Mouse (Mus musculus) lung, postnatal 14 days (tissue): ENCODE results near the gene Gm11034.
A peak's percentile ranks its signal among the peaks of the same experiment; 100 is the strongest.

Experiments used
- DNase-seq: peaks from one replicate; pipeline ENCODE4 v3.0.0; 2021

Gene Gm11034

DNA sequence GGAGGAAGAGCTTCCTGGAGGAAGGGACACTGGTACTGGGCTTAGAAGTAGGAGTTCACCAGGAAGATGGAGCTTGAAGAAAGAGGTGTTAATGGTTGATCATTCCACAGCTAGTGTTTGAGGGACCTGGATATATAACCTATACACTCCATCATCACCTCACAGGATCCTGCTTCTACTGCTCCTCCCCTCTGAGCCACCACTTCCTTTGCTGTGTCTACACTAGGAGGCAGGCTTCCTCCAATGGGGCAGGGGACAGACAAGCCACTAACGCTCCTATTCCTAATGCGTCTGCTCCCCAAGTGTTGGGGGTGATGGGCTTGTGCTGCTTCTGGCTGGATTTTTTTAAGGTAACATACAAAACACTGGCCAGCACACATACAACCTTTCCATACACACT is 2.7 kb downstream of the Gm11034 start:
- no peak for DNase-seq

DNA sequence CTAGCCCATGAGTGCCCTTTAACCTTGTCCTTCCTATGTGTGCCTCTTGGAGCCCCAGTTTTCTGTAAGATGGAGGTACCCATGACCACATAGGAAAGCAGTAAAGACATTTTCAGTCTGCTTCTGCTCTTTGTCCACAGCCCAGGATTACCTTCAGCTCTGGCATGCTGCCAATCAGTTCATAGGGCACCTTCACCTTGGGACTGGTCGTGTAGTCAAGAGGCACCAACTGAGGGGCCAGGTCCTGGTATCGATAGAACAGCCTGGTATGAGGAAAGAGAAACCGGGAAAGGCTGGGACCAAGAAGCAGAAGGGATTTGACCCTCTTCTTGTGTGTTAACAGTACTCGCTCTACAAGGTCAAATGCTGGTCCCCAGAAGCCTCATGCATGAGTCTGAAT is 3.2 kb downstream of the Gm11034 start:
- no peak for DNase-seq

DNA sequence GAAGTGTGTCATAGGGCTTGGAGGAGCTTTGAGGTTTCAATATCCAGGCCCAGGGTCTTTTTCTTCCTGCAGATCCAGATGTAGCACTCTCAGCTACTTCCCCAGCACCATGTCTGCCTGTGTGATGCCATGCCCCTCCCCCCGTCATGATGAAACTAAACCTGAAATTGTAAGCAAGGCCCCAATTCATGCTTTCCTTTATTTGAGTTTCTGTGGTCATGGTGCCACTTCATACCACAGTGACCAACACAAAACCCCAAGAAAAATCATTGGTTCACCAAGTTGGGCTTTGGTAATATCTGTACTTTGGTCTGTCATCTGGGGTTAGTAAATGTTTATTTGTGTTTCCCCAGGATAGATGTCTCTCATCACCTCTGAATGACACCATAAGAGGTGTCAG is 4.9 kb downstream of the Gm11034 start:
- no peak for DNase-seq

GRCm38 (mm10) chr8:72197997-72198396 is 15.4 kb downstream of the Gm11034 start:
- DNase-seq: no peak

GRCm38 (mm10) chr8:72192065-72192464 is 21.4 kb downstream of the Gm11034 start:
- DNase-seq: no peak

GRCm38 (mm10) chr8:72190215-72190539 is 23.3 kb downstream of the Gm11034 start:
- no peak for DNase-seq

GRCm38 (mm10) chr8:72189417-72190214 is 23.8 kb downstream of the Gm11034 start, which contains the start of gene Hsh2d:
TSS of gene Hsh2d (plus strand) at chr8:72189638.
- peak; percentile 42 for DNase-seq

DNA sequence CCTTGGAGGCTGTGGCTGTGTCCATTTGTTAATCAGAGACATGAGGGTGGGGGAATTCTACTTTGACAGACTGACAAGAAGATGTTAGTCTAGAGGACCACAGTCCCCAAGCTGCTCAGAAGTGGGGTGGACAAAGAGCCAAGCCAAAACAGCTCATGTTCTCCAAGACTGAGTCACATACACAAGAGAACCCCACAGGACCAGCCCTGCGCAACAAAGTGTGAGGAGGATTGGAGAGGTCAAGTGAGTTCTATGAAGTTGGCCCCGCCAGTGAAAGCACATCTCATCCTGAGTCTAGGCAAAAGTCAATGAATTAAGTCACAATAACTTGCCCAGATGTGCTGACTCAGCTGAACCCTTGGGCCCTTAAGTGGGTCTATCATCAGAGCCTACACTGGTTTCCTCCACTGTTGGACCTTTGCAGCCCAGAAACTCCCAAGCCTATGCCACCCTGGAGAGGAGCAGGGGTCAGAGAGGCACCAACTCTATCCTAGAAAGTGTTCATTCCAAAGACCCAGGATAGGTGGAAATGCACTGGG is 25.6 kb downstream of the Gm11034 start:
- DNase-seq: no peak

GRCm38 (mm10) chr8:72183554-72184202 is 29.8 kb downstream of the Gm11034 start:
- no peak for DNase-seq

GRCm38 (mm10) chr8:72177346-72177925 is 36.0 kb downstream of the Gm11034 start:
- peak; percentile 89 for DNase-seq

DNA sequence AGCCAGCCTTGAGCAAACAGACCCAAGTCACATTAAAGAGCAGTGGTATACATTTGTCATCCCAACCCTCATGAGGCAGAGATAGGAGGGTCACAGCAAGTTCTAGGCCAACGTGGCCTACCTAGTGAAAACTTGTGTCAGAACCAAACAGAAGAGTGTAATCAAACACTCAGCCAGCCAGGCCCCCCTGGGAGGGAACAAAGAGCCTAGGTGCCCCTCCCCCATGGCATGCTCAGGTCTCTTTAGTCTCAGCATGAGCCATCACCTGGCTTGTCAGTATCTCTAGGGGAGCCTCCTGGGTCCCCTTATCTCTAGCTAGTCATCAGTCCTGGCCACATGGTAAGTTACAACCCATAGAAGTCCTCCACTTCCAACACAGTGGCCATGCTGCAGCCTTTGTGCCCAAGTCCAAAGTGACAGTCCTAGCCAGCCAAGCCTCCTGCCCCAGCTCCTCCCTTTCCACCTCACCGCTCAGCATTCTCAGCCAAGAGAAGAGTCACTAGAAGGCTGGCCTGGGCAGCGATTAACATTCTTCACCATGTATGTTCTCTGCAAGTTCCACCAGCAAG is 43.7 kb downstream of the Gm11034 start:
- no peak for DNase-seq

DNA sequence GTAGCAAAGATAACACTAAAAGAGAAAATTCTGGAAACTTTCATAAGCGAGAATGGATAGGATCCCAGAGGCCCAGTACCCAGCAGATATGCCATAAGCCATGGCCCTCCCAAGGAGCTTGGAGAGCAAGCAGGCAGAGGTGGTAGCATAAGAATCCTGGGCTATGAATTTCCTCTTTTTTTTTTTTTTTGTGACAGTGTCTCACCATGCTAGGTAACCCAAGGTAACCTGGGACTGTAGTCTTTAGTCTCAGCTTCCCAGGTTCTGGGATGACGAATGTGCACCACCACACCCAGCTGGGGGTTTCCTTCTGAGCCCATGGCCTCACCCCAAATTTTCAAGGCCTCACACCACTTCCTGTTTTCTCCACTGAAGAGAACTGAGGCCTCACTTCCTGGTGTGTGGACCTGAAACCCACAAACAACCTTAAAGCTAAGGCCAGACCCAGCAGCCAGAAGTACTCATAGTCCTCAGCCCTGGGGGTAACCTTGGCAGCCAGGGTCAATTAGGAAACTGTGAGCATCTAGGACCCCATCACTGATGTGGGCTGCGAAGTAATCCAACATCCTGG is 44.3 kb downstream of the Gm11034 start:
- no peak for DNase-seq
